Mouse (Mus musculus) left cerebral cortex, adult 2 months (tissue): ENCODE results near the gene Nrxn3. TPM values are rescaled to one million over a fixed set of nuclear protein-coding genes. Genes with fewer than 3 reads are reported as not detected.

Experiments
- DNase-seq, 2 experiments: peaks; one replicate each; pipeline ENCODE4 v3.0.0; 2021 to 2022; ENCODE audit warnings: low spot score in 2 of 2, mixed read lengths in 1 of 2; ENCODE audit errors: extremely low spot score in 1 of 2
- H3K27ac ChIP-seq: fragments of 200-600 bp; 2 replicates; pipeline ENCODE4 v1.8.1; 2022
- H3K4me3 ChIP-seq: fragments of 200-600 bp; 2 replicates; pipeline ENCODE4 v1.8.1; 2022
- CTCF ChIP-seq: fragments of 200-600 bp; IDR thresholded peaks from 2 replicates; pipeline ENCODE4 v1.8.1; 2022; ENCODE audit warnings: antibody characterized with exemption, mild to moderate bottlenecking, moderate library complexity
- intact Hi-C: fragments of 180-260 bp; cut with DNase I; formaldehyde crosslinking; loops from one replicate; pipeline ENCODE4 v1.15.1; 2025
- long read RNA-seq, 2 experiments: library from polyadenylated mRNA; stranded (forward); transcript quantifications; one replicate each; pipeline ENCODE4 v2.0.0; 2021; ENCODE audit warnings: borderline mapping rate in 2 of 2
- total RNA-seq, 2 experiments: library from RNA; stranded (reverse); gene quantifications; 2 replicates each; pipeline ENCODE4 v1.2.3; 2021

The Nrxn3 gene
- 100 to 1,000 TPM; 250 to 274 TPM for total RNA-seq
- long read RNA-seq, experiment 1, transcript Nrxn3-202 (7 exons, 3,654 nt): major isoform, 6 of 88 reads
- long read RNA-seq, experiment 1, partial matches to known transcripts: 19 of 88 reads
- long read RNA-seq, experiment 1, other reads (novel, unspliced or antisense): 62 of 88 reads
- long read RNA-seq, experiment 2, partial matches to known transcripts: 5 of 42 reads
- long read RNA-seq, experiment 2, other reads (novel, unspliced or antisense): 34 of 42 reads

DNA sequence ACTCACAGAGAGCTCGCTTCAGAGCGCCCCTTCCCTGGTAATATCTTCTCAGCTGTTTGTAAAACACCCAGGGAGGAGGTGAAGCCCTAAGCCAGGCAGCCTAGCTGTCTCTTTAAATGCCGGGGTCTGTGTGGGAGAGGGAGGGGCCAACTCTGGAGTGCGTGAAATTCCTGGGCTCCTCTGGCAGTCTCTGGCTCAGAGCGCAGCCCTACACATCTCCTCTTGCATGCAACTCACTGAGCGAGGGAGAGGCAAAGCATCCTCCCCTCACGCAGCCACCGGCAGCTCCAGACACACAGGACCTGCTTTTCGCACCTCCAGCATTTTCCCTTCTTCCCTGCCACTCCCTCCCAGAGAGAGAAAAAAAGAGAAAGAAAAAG lies at the start of gene Nrxn3:
TSS of gene Nrxn3 (plus strand) at position 186 of the 380 bp plus-strand sequence.
- Histone ChIP-seq H3K4me3 (peak within 1 kb of the TSS; percentile 50), H3K27ac (peak within 1 kb of the TSS; percentile 58)
- TF ChIP-seq CTCF: no peak
- intact Hi-C loops: loop anchor here (5.0 kb wide), 1 partner anchor 105 kb away; no protein-coding TSS in a partner anchor
- peak; percentile 83 for DNase-seq

DNA sequence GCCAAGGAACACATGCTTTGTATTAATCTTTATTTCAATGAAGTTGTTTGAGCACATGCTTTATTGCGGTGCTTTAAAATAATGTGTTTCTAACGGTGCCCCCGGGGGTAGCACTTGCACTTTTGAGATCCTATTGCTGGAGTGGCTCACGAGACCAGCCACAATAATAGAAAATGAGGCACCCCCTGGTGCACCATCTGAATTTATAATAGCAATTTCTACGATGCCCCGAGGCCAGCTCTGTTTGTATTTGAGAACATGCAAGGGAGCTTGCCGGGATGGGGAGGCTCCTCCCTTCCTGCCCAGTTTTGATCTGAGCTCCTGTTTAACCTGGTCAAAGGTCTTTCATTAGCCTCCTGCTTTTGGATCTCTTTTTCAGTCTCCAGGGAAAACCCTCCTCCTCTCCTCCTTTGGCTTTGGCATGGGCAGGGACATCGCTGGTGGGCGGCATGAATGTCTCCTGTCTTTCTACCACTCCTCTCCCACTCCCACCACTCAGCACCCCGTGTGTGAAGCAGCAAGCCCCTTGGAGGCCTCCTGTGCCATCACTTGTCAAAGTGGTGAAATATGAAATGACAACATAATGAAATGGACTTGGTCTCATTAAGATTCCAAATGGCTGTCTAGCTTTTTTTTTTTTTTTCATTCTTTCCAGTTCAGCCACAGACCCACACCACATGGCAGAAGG lies 18.4 kb upstream of the Nrxn3 start:
- no peak overlapping the region for H3K27ac ChIP-seq
- H3K4me3 ChIP-seq: no peak overlapping the region
- intact Hi-C loops: no loop called here
- DNase-seq: no peak
- no peak for TF ChIP-seq CTCF

DNA sequence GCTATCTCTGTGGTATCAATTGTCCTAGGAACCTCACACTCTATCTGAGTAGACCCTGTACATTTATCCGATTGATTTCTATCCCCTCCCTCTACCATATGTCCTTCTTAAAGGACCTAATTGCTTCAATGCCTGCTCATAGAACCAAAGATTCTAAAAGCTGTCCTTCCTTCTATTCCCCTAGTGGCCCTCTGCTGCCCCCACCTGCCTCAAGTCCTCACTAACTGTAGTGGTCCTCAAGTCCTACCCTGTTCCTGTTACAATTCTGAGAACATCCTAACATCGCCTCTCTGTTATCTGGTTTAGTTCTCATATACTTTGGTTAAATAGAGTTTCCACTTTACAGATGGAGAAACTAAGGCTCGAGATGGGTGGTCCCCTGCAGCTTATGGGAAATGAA lies 16.7 kb upstream of the Nrxn3 start:
- TF ChIP-seq CTCF: peak; percentile 20; the same call in 1 of the 2 replicates
- no peak for DNase-seq
- H3K27ac ChIP-seq: no peak overlapping the region
- intact Hi-C loops: loop anchor here (5.0 kb wide), 2 partner anchors 274 to 299 kb away; no protein-coding TSS in a partner anchor
- no peak overlapping the region for H3K4me3 ChIP-seq

DNA sequence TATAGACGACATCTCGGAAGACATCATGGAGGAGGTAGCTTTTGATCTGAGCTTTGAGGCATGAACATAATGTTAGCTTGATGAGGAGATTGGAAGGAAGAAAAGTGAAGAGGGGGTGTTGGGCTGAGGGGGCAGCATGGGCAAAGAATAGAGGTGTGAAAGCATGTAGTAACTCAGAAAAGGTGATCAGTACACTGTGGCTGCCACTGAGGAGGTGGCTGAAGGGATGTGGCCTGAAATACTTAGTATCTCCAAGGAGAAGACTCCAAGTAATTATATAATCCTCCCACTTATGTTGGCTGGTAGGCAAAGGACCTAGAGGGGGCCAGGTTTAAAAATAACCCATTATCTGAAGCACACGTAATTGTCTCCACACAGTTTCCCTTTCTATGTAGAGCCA lies 14.9 kb upstream of the Nrxn3 start:
- Histone ChIP-seq H3K4me3 (no peak overlapping the region), H3K27ac (no peak overlapping the region)
- no peak for TF ChIP-seq CTCF
- peak; percentile 22 to 43 for DNase-seq
- intact Hi-C loops: loop anchor here (5.0 kb wide), 2 partner anchors 275 to 300 kb away; no protein-coding TSS in a partner anchor

DNA sequence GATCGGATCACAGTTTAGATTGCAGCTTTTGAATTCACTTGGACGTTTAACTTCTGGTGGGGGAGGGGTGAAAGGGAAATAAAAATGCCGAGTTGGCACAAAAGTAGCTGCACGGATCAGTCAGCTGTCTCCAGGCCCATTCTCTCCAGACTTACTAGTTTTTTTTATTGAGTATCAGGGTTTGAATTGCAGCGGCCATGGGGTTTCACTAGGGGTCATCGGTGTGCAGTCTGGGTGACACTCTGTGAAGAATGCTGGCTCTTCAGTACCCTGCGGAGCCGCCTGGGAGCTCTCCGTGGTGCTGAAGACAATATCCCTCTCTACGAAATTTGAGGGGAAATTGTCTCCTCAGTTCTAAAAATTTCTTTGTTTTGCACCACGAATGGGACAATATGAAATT lies 13.5 kb upstream of the Nrxn3 start:
- peak; percentile 47 for TF ChIP-seq CTCF
- no peak overlapping the region for H3K4me3 ChIP-seq
- no peak overlapping the region for H3K27ac ChIP-seq
- intact Hi-C loops: loop anchor here (1.0 to 5.0 kb wide), 3 partner anchors 277 to 397 kb away; no protein-coding TSS in a partner anchor
- no peak for DNase-seq

DNA sequence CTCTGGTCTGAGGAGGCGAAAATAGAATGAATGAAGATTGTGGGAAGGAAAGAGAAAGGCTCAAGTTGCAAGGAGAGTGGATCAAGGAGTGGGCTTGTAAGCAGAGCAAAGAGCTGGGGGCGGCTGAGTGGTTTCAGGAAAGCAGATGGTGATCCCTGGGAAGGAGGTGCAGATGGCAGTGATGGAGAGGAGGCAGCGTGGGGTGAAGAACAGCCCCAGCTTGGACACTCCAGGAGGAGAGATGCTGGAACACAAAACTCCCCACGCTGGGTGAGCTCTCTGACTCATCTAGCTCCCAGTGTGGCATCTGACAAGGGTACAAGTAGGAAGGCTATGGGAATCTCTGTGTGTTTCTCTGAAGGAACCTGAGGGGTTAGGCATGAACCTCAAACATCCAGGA lies 9.2 kb upstream of the Nrxn3 start:
- no peak overlapping the region for H3K4me3 ChIP-seq
- peak overlapping the region; percentile 44 for H3K27ac ChIP-seq
- DNase-seq: peak; percentile 44 to 74
- no peak for TF ChIP-seq CTCF
- intact Hi-C loops: loop anchor here (1.0 to 10.0 kb wide), 5 partner anchors 25 to 681 kb away; no protein-coding TSS in a partner anchor

DNA sequence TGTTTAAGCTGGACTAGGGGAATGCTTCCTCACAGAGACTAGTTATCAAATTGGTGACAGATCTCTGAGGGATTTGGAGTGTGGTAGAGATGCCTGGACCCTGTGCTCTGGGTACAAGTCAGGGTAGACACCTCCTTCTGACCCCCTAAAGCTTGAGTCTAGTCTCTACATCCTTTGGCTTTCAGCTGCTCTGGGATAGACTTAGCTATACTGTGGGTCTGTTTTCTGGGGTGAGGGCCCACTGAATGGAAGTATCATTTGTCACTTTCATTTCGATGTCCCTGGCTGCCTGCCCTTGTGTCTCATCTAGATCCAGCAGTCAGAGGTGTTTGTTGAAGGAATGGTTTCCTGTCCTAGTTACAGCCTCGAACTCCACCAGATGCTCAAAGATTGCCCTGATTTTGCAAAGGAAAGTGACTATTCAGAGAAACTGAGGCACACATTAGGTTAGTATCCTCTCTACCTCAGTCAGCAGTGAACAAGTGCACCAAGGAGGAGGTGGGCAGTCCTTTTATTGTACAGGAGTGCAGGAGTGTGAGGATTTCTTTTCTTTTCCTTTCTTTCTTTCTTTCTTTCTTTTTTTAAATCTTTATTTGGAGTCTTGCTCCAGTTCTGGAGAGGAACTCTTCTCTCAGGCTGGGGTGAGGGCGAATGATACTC lies 515 bp upstream of the Nrxn3 start:
- Histone ChIP-seq H3K4me3 (peak overlapping the region; percentile 50), H3K27ac (peak overlapping the region; percentile 58; the same call in 1 of the 2 replicates)
- no peak for TF ChIP-seq CTCF
- DNase-seq: no peak
- intact Hi-C loops: loop anchor here (5.0 kb wide), 1 partner anchor 105 kb away; no protein-coding TSS in a partner anchor

DNA sequence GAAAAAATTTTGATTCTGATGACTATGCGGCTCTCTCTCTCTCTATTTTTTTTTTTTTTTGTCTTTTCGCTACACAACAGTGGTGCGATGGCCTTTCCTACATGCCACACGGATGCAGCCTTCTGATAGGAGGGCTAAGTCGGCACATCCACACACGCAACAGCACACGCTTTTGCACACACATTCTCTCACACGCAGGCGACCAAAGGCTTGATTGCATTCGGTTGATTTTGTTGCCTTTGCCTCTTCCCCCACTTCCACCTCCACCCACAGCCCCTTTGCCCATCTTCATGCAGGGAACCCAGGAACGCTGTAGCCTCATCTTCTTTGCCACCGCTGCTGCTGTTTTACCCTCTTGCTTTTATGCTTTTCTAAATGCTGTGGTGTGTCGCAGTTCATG lies 3.6 kb downstream of the Nrxn3 start:
- H3K27ac ChIP-seq: peak overlapping the region; percentile 19; the same call in 1 of the 2 replicates

DNA sequence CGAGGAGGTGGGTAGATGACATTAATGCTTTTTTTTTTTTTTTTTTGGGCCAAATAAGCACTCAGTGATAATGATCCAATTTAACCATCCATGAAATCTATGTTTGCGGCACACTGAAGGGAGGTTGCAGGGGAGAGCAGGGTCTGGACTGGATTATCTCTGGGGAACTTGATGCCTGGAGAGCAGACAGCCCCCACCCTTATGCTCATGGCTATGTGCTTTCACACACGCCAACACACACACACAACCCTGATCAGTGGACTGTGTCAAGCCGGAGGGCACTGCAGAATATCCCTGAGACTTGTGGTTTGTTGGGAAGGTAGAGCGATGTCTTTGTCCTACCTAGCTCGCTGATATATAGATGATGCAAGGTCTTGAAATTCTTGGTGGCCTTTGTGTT lies 4.1 kb downstream of the Nrxn3 start:
- intact Hi-C loops: no loop called here
- Histone ChIP-seq H3K27ac (peak overlapping the region; percentile 19; the same call in 1 of the 2 replicates), H3K4me3 (peak overlapping the region; percentile 50; the same call in 1 of the 2 replicates)
- DNase-seq: no peak
- no peak for TF ChIP-seq CTCF

More for the DNA sequence above, 3.6 kb downstream of the Nrxn3 start:
- no peak for DNase-seq
- TF ChIP-seq CTCF: no peak
- H3K4me3 ChIP-seq: peak overlapping the region; percentile 50
- intact Hi-C loops: no loop called here

DNA sequence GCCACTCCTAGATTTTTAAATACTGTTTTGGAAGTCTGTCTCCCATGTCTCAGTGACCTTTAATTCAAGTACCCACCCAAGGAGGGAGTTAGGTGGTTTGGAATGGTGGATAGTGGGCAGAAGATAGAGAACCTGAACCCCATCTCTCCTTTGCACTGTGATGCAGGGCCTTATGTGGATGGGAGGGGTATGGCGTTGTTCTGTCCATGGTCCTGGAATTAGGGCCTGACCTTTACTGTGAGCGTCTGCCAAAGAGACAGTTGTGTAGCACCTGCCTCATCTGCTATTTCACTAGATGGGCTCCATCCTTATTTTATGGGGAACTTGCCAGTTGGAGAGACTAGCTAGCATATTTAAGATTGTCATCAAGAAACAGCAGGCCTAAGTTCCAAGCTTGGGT lies 8.0 kb downstream of the Nrxn3 start:
- no peak for DNase-seq

DNA sequence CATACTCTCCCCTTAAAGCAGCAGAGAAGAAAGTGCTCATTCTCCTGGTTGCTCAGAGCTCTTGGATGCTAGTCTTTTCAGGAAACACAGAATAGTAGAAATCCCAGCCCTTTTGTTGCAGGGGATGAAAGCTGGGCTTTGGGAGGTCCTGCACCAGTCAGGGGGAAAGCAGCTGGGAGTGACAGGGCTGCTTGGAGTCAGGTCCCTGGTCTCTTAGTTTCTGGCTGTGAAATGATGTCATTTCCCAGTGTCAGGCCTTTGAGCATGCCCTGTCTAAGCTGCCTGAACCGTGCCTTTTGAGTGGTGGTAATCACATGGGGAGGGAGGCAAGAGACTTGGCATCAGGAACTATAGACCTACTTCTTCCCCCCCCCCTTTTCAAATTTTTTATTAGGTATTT lies 12.4 kb downstream of the Nrxn3 start:
- intact Hi-C loops: loop anchor here (10.0 kb wide), 1 partner anchor 300 kb away; no protein-coding TSS in a partner anchor
- Histone ChIP-seq H3K27ac (no peak overlapping the region), H3K4me3 (no peak overlapping the region)
- no peak for TF ChIP-seq CTCF
- no peak for DNase-seq

More for the DNA sequence above, 8.0 kb downstream of the Nrxn3 start:
- intact Hi-C loops: loop anchor here (10.0 kb wide), 1 partner anchor 296 kb away; no protein-coding TSS in a partner anchor
- Histone ChIP-seq H3K27ac (no peak overlapping the region), H3K4me3 (no peak overlapping the region)
- no peak for TF ChIP-seq CTCF

DNA sequence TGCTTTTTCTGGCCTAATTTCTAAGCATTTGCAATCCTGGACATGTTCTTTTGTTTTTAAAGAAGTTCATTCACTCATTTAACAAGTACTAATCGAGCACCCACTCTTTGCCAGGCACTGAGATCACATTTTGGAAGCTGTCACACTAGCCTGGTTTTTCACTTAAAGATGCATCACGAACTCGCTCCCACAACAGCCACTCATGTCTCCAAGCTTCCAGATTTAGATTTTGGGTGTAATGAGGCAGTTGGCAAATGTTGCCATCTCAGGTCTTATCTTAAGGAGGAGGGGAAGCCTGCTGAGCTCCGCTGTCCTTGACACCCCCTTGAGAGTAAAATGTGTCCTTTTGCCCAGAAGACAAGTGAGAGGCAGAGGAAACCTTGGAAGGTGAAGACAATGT lies 14.4 kb downstream of the Nrxn3 start:
- DNase-seq: peak in 1 of 2 experiments; percentile 41
- TF ChIP-seq CTCF: no peak
- H3K27ac ChIP-seq: peak overlapping the region; percentile 30

More for the DNA sequence above, 14.4 kb downstream of the Nrxn3 start:
- intact Hi-C loops: loop anchor here (10.0 kb wide), 1 partner anchor 302 kb away; no protein-coding TSS in a partner anchor
- no peak overlapping the region for H3K4me3 ChIP-seq
